ENCODE assay signal across 20 mouse cellular contexts in the genomic region with DNA sequence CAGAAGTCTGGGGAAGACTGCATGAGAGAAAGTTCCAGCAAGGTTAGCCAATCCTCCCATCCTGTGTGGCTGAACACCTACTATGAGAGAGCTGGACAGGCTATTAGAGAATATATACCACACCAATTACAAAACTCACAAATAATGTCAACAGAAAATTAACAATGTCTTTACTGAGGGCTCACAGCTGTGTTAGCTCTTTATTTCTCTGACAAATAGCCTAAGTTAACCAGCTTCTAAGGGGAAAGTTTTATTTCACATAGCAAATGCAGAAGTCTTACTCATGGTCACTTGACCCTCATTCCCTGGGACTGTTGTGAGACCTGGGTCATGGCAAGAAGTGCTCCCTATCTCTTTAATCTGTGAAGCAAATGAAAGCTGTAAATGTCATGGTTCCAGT.
"Had no signal": no experiment of that assay in that cellular context is flagged by ENCODE, and none has a peak within 500 bp of the region (broad histone marks: within the 10 kb centered on the region; RNA-seq: fewer than 3 reads in every experiment).

No protein-coding gene starts in this region.

- H3K4me2 ChIP-seq: lung, embryonic 15.5 days; midbrain, embryonic 12.5 days; neural tube, embryonic 13.5 days; neural tube, embryonic 15.5 days; stomach, embryonic 15.5 days had no signal

- H3K4me1 ChIP-seq: lung, embryonic 15.5 days; midbrain, embryonic 10.5 days; midbrain, embryonic 12.5 days; neural tube, embryonic 13.5 days; neural tube, embryonic 15.5 days; stomach, embryonic 15.5 days had no signal

- H3K27ac ChIP-seq: liver, embryonic 14.5 days; lung, embryonic 15.5 days; midbrain, embryonic 10.5 days; midbrain, embryonic 12.5 days; neural tube, embryonic 13.5 days; neural tube, embryonic 15.5 days; stomach, embryonic 15.5 days had no signal

- H3K9me3 ChIP-seq: lung, embryonic 15.5 days; midbrain, embryonic 10.5 days; midbrain, embryonic 12.5 days; neural tube, embryonic 13.5 days; neural tube, embryonic 15.5 days; stomach, embryonic 15.5 days had no signal

- DNase-seq: lung, adult 18-20 months; lung, postnatal 10 days; midbrain, embryonic 14.5 days; retina, postnatal 1 day; right cerebral cortex, adult 18-20 months; right cerebral cortex, postnatal 25 days; right cerebral cortex, postnatal 4 days; spleen, adult 18-20 months; thymus, adult 18-20 months; thymus, postnatal 14 days; thymus, postnatal 36 days had no signal

- H3K4me3 ChIP-seq: lung, embryonic 15.5 days; midbrain, embryonic 10.5 days; midbrain, embryonic 12.5 days; myocyte; neural tube, embryonic 13.5 days; neural tube, embryonic 15.5 days; stomach, embryonic 15.5 days had no signal

- H3K9ac ChIP-seq: liver, embryonic 14.5 days; lung, embryonic 15.5 days; midbrain, embryonic 12.5 days; neural tube, embryonic 13.5 days; neural tube, embryonic 15.5 days; stomach, embryonic 15.5 days had no signal

- ATAC-seq: midbrain, embryonic 16.5 days had no signal

- H3K36me3 ChIP-seq: lung, embryonic 15.5 days; midbrain, embryonic 10.5 days; midbrain, embryonic 12.5 days; neural tube, embryonic 13.5 days; neural tube, embryonic 15.5 days; stomach, embryonic 15.5 days had no signal

- H3K27me3 ChIP-seq: lung, embryonic 15.5 days; midbrain, embryonic 12.5 days; neural tube, embryonic 13.5 days; neural tube, embryonic 15.5 days; stomach, embryonic 15.5 days had no signal
